Mouse (Mus musculus) natural killer cell, adult 2 months (primary cell): Measurements from ENCODE around the gene 1700012B07Rik.
A peak's percentile ranks its signal among the peaks of the same experiment; 100 is the strongest.

Experiments
- DNase-seq, 2 experiments: peaks; one replicate each; pipeline ENCODE4 v3.0.0; 2022; ENCODE audit warnings: low spot score in 2 of 2

Gene 1700012B07Rik

GRCm38 (mm10) chr11:109827946-109828345, at the start of gene 1700012B07Rik:
TSS of gene 1700012B07Rik (minus strand) at chr11:109828046.
- no peak for DNase-seq

- DNase-seq, result no peak
These were observed 48.9 kb upstream of the 1700012B07Rik start for GRCm38 (mm10) chr11:109876767-109877166.

GRCm38 (mm10) chr11:109875834-109876233, 48.0 kb upstream of the 1700012B07Rik start:
- DNase-seq, result peak in 1 of 2 experiments; percentile 11

- no peak for DNase-seq
These were observed 47.6 kb upstream of the 1700012B07Rik start for GRCm38 (mm10) chr11:109875525-109875802.

- no peak for DNase-seq
These were observed 47.0 kb upstream of the 1700012B07Rik start for GRCm38 (mm10) chr11:109874651-109875524.

GRCm38 (mm10) chr11:109873852-109874610, 46.2 kb upstream of the 1700012B07Rik start:
- no peak for DNase-seq

- DNase-seq, result no peak
These were observed 45.4 kb upstream of the 1700012B07Rik start for GRCm38 (mm10) chr11:109873161-109873775.

GRCm38 (mm10) chr11:109872674-109873073, 44.8 kb upstream of the 1700012B07Rik start:
- DNase-seq, result no peak

GRCm38 (mm10) chr11:109872056-109872455, 44.2 kb upstream of the 1700012B07Rik start:
- no peak for DNase-seq

GRCm38 (mm10) chr11:109867861-109868260, 40.0 kb upstream of the 1700012B07Rik start:
- DNase-seq, result no peak

- DNase-seq, result no peak
These were observed 38.8 kb upstream of the 1700012B07Rik start for GRCm38 (mm10) chr11:109866537-109867160.

GRCm38 (mm10) chr11:109865526-109865925, 37.7 kb upstream of the 1700012B07Rik start:
- DNase-seq, result no peak

GRCm38 (mm10) chr11:109863951-109864350, 36.1 kb upstream of the 1700012B07Rik start:
- no peak for DNase-seq

GRCm38 (mm10) chr11:109863194-109863746, 35.4 kb upstream of the 1700012B07Rik start:
- peak; percentile 41 to 55 for DNase-seq

GRCm38 (mm10) chr11:109860508-109860907, 32.7 kb upstream of the 1700012B07Rik start:
- DNase-seq, result peak; percentile 76 to 79

- peak; percentile 82 to 86 for DNase-seq
These were observed 32.2 kb upstream of the 1700012B07Rik start for GRCm38 (mm10) chr11:109859939-109860469.

GRCm38 (mm10) chr11:109859441-109859840, 31.6 kb upstream of the 1700012B07Rik start:
- no peak for DNase-seq

- DNase-seq, result no peak
These were observed 29.2 kb upstream of the 1700012B07Rik start for GRCm38 (mm10) chr11:109857086-109857485.

- no peak for DNase-seq
These were observed 26.2 kb upstream of the 1700012B07Rik start for GRCm38 (mm10) chr11:109854056-109854455.

GRCm38 (mm10) chr11:109853228-109853966, 25.6 kb upstream of the 1700012B07Rik start:
- no peak for DNase-seq

GRCm38 (mm10) chr11:109851996-109852395, 24.1 kb upstream of the 1700012B07Rik start:
- DNase-seq, result no peak
